Mouse (Mus musculus): ENCODE results near the gene Casp3. TPM values are rescaled to one million over a fixed set of nuclear protein-coding genes. Genes with fewer than 3 reads are reported as not detected.
A peak's percentile ranks its signal among the peaks of the same experiment; 100 is the strongest.

The Casp3 gene
- polyA plus RNA-seq, 1 experiment from 2014 or later, result 181 TPM

DNA sequence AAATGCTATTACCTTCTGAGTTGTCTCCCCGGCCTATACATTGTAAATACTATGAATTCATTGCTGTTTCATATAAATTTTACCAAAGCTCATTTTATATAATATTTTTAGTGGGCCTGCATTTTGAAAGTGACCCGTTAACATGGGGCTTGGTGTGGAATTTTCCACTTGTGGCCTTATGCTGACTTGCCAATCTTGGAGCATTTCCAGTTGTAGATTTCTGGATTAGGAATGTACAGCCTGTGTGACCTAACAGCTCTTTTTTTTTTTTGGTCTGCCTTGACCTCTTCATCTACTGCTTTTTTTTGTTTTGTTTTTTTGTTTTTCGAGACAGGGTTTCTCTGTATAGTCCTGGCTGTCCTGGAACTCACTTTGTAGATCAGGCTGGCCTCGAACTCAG, 13.8 kb downstream of the Casp3 start:
- Histone ChIP-seq H3K9me3 (ENCODE audit: control insufficient read depth, low read length) (no peaks in the 10 kb centered on the region), H3K4me2 (ENCODE audit: low read depth, low read length) (no peak overlapping the region), H3K27me3 (ENCODE audit: control insufficient read depth, insufficient read depth, low read length) (no peaks in the 10 kb centered on the region), H3K9ac (replicated peaks; ENCODE audit: low read depth, low read length) (no peak overlapping the region), H3K4me3 (ENCODE audit: low read depth, low read length) (no peak overlapping the region), H3K36me3 (ENCODE audit: control insufficient read depth, insufficient read depth, low read length) (peaks cover 30% of the 10 kb centered on the region), H3K27ac (ENCODE audit: low read depth, low read length) (no peak overlapping the region), H3K4me1 (ENCODE audit: control insufficient read depth, insufficient read depth, low read length) (no peaks in the 10 kb centered on the region)
- ATAC-seq (ENCODE audit: low read depth), result no peak
- 97% methylated on average over 4 of the region's 4 CpGs for WGBS

DNA sequence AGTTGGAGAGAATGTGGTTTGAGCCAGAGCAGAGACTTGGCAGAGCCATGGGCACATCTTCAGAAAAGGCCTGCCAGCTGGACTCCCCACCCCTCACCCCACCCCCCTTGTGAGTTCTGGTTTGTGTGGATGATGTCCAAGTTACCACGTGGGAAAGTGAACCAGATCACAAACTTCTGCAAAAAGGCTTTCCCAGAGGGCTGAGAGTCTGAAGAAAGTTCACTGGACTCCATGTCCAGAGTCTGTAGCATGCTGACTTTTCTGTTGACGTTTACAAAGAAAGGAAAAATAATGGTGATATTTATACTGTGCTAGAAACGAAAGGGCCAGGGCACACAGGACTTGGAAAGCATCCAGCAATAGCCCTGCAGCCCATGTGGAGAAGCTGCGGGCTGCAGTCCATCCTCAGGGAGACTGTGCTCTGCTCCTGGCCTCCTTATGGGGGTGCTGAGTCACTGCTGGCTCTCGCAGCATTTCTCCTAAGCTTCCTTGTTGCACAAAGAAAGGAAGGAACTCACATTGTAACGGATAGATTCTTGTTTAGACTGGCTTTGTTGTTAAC, 22.0 kb downstream of the Casp3 start:
- no peak overlapping the region for H3K4me2 ChIP-seq (ENCODE audit: low read depth, low read length)
- 45% methylated on average over 6 of the region's 6 CpGs for WGBS
- peak; percentile 89 for ATAC-seq (ENCODE audit: low read depth)
- no peak overlapping the region for H3K27ac ChIP-seq (ENCODE audit: low read depth, low read length)
- H3K36me3 ChIP-seq (ENCODE audit: control insufficient read depth, insufficient read depth, low read length), result peaks cover 28% of the 10 kb centered on the region
- H3K9ac ChIP-seq (replicated peaks; ENCODE audit: low read depth, low read length), result no peak overlapping the region
- no peaks in the 10 kb centered on the region for H3K9me3 ChIP-seq (ENCODE audit: control insufficient read depth, low read length)
- H3K4me3 ChIP-seq (ENCODE audit: low read depth, low read length), result no peak overlapping the region
- no peaks in the 10 kb centered on the region for H3K27me3 ChIP-seq (ENCODE audit: control insufficient read depth, insufficient read depth, low read length)
- no peaks in the 10 kb centered on the region for H3K4me1 ChIP-seq (ENCODE audit: control insufficient read depth, insufficient read depth, low read length)

DNA sequence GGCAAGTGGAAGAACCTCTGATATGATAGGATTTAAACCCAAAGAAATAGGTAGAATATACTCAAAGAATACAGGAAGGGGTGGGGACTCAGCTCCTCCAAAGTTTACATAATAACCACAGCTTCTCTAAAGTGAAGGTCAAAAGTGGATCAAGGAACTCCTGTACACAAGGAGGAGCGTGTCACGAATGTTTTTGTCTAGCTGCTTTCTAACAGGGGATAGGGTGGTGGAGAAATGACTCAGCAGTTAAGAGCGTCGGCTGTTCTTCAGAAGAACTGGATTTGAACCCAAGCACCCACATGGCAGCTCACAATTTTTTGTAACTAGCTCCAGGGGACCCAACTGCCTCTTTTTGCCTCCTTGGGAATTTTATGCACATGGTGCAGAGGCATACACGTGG, 22.8 kb downstream of the Casp3 start:
- WGBS, result 87% methylated on average over 5 of the region's 5 CpGs
- no peaks in the 10 kb centered on the region for H3K4me1 ChIP-seq (ENCODE audit: control insufficient read depth, insufficient read depth, low read length)
- no peaks in the 10 kb centered on the region for H3K9me3 ChIP-seq (ENCODE audit: control insufficient read depth, low read length)
- no peak overlapping the region for H3K27ac ChIP-seq (ENCODE audit: low read depth, low read length)
- no peak overlapping the region for H3K4me2 ChIP-seq (ENCODE audit: low read depth, low read length)
- no peaks in the 10 kb centered on the region for H3K27me3 ChIP-seq (ENCODE audit: control insufficient read depth, insufficient read depth, low read length)
- H3K36me3 ChIP-seq (ENCODE audit: control insufficient read depth, insufficient read depth, low read length), result peaks cover 22% of the 10 kb centered on the region
- H3K9ac ChIP-seq (replicated peaks; ENCODE audit: low read depth, low read length), result no peak overlapping the region
- H3K4me3 ChIP-seq (ENCODE audit: low read depth, low read length), result no peak overlapping the region
- ATAC-seq (ENCODE audit: low read depth), result no peak

DNA sequence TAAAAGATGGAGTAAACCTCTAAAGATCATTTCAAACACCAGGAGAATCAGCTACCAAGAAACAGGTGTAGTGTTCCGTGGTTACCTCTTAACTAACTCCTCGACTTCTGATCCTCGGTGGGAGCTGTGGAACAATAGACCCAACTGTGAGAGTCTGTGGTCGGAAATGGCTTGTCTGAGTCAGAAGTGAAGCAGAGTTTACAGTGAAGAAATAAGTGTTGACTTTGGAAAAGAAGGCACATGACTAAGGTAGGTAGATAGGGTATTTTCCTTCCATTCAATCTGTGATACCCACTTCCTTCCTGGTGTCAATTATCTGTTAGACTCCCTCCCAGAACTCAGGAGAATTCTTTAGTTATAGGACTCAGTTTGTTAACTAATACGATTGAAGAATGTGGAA, 24.2 kb downstream of the Casp3 start:
- 90% methylated on average over 5 of the region's 5 CpGs for WGBS
- H3K9ac ChIP-seq (replicated peaks; ENCODE audit: low read depth, low read length), result no peak overlapping the region
- no peaks in the 10 kb centered on the region for H3K9me3 ChIP-seq (ENCODE audit: control insufficient read depth, low read length)
- no peaks in the 10 kb centered on the region for H3K27me3 ChIP-seq (ENCODE audit: control insufficient read depth, insufficient read depth, low read length)
- no peak for ATAC-seq (ENCODE audit: low read depth)
- H3K4me3 ChIP-seq (ENCODE audit: low read depth, low read length), result no peak overlapping the region
- H3K4me2 ChIP-seq (ENCODE audit: low read depth, low read length), result no peak overlapping the region
- peaks cover 12% of the 10 kb centered on the region for H3K36me3 ChIP-seq (ENCODE audit: control insufficient read depth, insufficient read depth, low read length)
- H3K27ac ChIP-seq (ENCODE audit: low read depth, low read length), result no peak overlapping the region
- no peaks in the 10 kb centered on the region for H3K4me1 ChIP-seq (ENCODE audit: control insufficient read depth, insufficient read depth, low read length)

DNA sequence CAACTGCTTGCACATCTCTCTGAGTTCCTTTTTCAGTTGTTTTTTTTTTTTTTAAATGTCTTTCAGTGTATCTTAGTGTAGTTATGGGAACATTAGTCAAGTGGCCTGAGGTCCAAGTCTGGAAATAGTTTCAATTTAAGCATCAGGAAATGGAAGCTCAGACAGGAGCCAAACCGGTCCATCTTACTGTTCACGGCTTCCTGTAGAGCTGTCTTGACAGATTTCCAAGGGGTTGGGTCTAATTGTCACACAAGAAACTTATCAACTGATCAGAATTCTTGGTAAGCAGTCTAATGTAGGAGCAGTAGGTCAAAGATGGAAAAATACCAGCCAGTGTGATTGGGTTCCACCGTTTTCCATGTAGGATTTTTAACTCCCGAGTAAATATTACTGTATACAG, 31.3 kb downstream of the Casp3 start:
- Histone ChIP-seq H3K36me3 (ENCODE audit: control insufficient read depth, insufficient read depth, low read length) (no peaks in the 10 kb centered on the region), H3K9me3 (ENCODE audit: control insufficient read depth, low read length) (no peaks in the 10 kb centered on the region), H3K4me1 (ENCODE audit: control insufficient read depth, insufficient read depth, low read length) (no peaks in the 10 kb centered on the region), H3K4me2 (ENCODE audit: low read depth, low read length) (no peak overlapping the region), H3K4me3 (ENCODE audit: low read depth, low read length) (no peak overlapping the region), H3K27ac (ENCODE audit: low read depth, low read length) (no peak overlapping the region), H3K27me3 (ENCODE audit: control insufficient read depth, insufficient read depth, low read length) (no peaks in the 10 kb centered on the region), H3K9ac (replicated peaks; ENCODE audit: low read depth, low read length) (no peak overlapping the region)
- no peak for ATAC-seq (ENCODE audit: low read depth)
- 89% methylated on average over 4 of the region's 4 CpGs for WGBS

DNA sequence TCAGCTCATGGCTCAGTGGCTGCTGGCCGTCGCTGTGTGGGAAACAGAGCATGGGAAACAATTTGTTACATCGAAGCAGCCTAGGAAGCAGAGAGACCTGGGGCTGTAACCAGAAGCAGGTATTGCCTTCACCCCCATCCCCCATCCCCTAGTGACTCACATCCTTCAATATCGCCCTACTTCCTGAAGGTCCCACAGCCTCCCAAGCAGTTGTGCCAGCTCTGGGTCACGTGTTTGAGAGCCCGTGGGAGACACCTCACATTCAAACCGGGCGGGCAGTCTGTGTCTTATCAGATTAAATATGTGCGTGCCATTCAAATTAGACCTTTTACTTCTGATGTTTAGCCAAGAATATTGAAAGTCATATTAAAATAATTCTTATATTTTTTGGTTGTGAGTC, 34.8 kb downstream of the Casp3 start:
- H3K9me3 ChIP-seq (ENCODE audit: control insufficient read depth, low read length), result no peaks in the 10 kb centered on the region
- ATAC-seq (ENCODE audit: low read depth), result no peak
- H3K4me2 ChIP-seq (ENCODE audit: low read depth, low read length), result no peak overlapping the region
- no peaks in the 10 kb centered on the region for H3K27me3 ChIP-seq (ENCODE audit: control insufficient read depth, insufficient read depth, low read length)
- no peaks in the 10 kb centered on the region for H3K4me1 ChIP-seq (ENCODE audit: control insufficient read depth, insufficient read depth, low read length)
- H3K9ac ChIP-seq (replicated peaks; ENCODE audit: low read depth, low read length), result no peak overlapping the region
- 81% methylated on average over 9 of the region's 9 CpGs for WGBS
- no peak overlapping the region for H3K4me3 ChIP-seq (ENCODE audit: low read depth, low read length)
- H3K27ac ChIP-seq (ENCODE audit: low read depth, low read length), result no peak overlapping the region
- no peaks in the 10 kb centered on the region for H3K36me3 ChIP-seq (ENCODE audit: control insufficient read depth, insufficient read depth, low read length)

DNA sequence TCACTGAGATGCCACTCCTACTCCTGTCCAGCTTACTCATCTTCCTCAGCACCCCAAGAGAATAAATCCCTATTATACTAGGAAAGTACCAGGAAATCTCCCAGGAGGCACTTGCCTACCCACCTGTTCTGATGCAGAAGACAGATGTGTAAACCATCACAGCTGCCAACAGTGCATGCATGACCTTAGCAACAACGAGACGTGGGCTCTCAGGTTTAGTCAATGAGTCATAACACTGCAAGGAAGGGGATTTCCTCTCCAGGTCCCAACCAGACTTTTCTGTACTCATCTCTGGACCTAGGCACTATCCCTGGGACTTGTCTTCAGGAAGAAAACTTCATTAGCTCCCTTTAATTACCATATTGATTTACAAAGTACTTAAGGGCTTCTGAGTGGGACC, 38.8 kb downstream of the Casp3 start:
- 84% methylated on average over 2 of the region's 2 CpGs for WGBS
- H3K9ac ChIP-seq (replicated peaks; ENCODE audit: low read depth, low read length), result no peak overlapping the region
- no peak overlapping the region for H3K4me3 ChIP-seq (ENCODE audit: low read depth, low read length)
- no peaks in the 10 kb centered on the region for H3K27me3 ChIP-seq (ENCODE audit: control insufficient read depth, insufficient read depth, low read length)
- no peaks in the 10 kb centered on the region for H3K9me3 ChIP-seq (ENCODE audit: control insufficient read depth, low read length)
- no peak overlapping the region for H3K27ac ChIP-seq (ENCODE audit: low read depth, low read length)
- no peak for ATAC-seq (ENCODE audit: low read depth)
- H3K36me3 ChIP-seq (ENCODE audit: control insufficient read depth, insufficient read depth, low read length), result no peaks in the 10 kb centered on the region
- H3K4me1 ChIP-seq (ENCODE audit: control insufficient read depth, insufficient read depth, low read length), result no peaks in the 10 kb centered on the region
- H3K4me2 ChIP-seq (ENCODE audit: low read depth, low read length), result no peak overlapping the region

DNA sequence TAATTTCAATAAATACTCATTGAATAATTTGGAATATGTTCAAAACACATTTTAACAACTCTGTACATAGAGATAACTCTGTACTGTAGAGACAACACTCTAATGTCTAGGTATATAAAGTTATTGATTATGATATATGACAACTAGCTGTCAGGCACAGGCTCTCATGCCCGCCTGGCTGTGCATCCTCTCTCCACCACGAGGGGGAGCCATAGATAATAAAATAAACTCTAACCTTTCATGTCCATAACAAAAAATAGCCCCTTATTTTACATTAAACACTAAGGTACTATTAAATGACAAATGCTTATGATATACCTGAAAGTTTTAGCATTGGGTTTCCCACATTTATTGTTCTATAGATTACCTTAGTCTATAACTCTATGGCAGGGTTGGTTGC, 54.4 kb downstream of the Casp3 start:
- H3K9ac ChIP-seq (replicated peaks; ENCODE audit: low read depth, low read length), result no peak overlapping the region
- 0% methylated on average over 2 of the region's 2 CpGs for WGBS
- H3K36me3 ChIP-seq (ENCODE audit: control insufficient read depth, insufficient read depth, low read length), result no peaks in the 10 kb centered on the region
- no peak for ATAC-seq (ENCODE audit: low read depth)
- H3K27ac ChIP-seq (ENCODE audit: low read depth, low read length), result no peak overlapping the region
- H3K27me3 ChIP-seq (ENCODE audit: control insufficient read depth, insufficient read depth, low read length), result no peaks in the 10 kb centered on the region
- no peaks in the 10 kb centered on the region for H3K4me1 ChIP-seq (ENCODE audit: control insufficient read depth, insufficient read depth, low read length)
- H3K9me3 ChIP-seq (ENCODE audit: control insufficient read depth, low read length), result no peaks in the 10 kb centered on the region
- no peak overlapping the region for H3K4me3 ChIP-seq (ENCODE audit: low read depth, low read length)
- H3K4me2 ChIP-seq (ENCODE audit: low read depth, low read length), result no peak overlapping the region

DNA sequence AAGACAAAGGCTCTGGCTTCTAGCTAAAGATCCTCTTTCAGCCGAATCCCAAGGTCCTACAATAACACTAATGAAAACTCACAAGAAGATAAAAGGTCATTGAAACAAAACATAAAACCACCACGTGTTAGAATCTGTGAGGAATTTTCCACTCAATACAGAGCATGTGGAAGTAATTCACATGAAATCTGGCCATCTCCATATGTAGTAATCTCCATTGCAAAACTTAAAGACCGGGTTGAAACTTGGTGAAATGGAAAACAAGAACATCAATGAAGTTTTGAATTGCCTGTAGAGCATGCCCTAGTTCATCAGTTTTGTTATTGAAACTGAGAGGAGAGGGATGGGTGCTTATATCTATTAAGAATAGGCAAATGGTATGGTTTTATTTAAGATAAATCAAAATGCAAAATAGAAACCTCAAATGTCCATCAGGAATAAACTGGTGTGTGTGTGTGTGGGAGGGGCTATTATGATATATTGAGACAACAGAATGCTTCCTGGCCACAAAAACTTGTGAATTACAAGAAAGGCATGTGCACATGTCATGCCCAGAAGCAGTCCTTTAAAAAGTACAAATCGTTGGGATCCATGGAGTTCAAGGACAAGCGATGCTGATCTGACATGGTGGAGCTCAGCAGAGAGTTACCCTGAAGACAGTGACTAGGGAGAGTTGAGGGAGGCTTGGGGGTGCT, 63.7 kb downstream of the Casp3 start:
- no peak for ATAC-seq (ENCODE audit: low read depth)
- WGBS, result 75% methylated on average over 5 of the region's 5 CpGs
- Histone ChIP-seq H3K4me3 (ENCODE audit: low read depth, low read length) (no peak overlapping the region), H3K27ac (ENCODE audit: low read depth, low read length) (no peak overlapping the region), H3K36me3 (ENCODE audit: control insufficient read depth, insufficient read depth, low read length) (no peaks in the 10 kb centered on the region), H3K4me1 (ENCODE audit: control insufficient read depth, insufficient read depth, low read length) (no peaks in the 10 kb centered on the region), H3K9ac (replicated peaks; ENCODE audit: low read depth, low read length) (no peak overlapping the region), H3K4me2 (ENCODE audit: low read depth, low read length) (no peak overlapping the region), H3K27me3 (ENCODE audit: control insufficient read depth, insufficient read depth, low read length) (no peaks in the 10 kb centered on the region), H3K9me3 (ENCODE audit: control insufficient read depth, low read length) (no peaks in the 10 kb centered on the region)
